In the genomic region with DNA sequence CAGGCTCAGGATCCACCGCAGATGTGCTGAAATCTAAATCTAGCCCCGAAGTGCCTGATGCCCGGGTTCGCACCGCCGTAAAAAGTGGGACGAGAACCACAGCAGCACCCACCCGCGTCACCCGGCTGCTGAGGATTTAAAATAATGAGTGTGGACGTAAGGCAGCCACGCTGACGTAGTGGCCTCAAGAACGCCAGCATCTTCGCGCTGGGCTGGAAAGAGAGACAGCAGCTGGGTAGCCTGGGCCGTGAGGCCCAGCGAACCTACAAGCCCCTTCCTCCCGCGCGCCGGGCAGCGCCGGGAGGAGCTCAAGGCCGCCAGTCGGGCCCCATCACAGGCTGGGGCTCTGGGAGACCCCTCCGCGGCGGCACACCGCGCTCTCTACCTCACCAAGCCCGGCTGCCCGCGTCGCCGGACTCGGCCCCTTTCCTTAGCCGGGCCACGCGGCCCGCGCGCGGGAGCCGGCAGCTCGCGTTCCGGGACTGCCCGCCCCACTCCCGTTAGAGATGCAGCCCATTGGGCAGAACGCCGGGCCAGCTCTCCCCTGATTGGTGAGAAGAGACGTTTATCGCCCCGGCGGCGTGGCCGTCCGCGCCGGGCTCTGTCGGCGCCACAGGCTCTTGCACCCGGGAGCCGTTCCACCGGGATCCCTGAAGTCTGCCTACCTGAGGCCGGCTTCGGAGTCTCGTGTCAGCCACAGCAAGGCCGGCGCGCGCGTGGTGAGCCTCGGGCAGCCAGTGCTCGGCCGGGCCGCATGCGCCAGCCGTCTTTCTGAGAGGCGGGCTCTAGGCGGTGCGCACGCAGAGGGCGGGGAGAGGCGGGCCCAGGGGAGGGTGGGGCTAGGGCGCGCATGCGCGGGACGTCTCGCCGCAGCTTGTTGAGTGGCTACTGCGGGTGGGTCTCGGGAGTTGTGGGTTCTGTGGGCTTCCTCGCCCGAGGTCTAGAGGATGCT, we compare ENCODE assay signal across 1 mouse cellular context.
TF ChIP-seq lines count a peak whose summit lies in the region.

Gene Ctps, minus strand, starts transcription at position 791 of the 952 bp plus-strand sequence.

TF ChIP-seq in MEL, 35 proteins besides CTCF, POLR2A, EP300 and RAD21 (continued from another document):
- TF ChIP-seq MAX (IDR thresholded peaks at IDR 0.05; ENCODE audit: low read length) = peak; percentile 91
